Mouse (Mus musculus): ENCODE data around the gene Sepsecs.
"Not testable (repeated sequence)": the region's sequence is repeated elsewhere in the genome, so short reads cannot be mapped to it uniquely, and the experiment has no call there.

Gene Sepsecs

DNA sequence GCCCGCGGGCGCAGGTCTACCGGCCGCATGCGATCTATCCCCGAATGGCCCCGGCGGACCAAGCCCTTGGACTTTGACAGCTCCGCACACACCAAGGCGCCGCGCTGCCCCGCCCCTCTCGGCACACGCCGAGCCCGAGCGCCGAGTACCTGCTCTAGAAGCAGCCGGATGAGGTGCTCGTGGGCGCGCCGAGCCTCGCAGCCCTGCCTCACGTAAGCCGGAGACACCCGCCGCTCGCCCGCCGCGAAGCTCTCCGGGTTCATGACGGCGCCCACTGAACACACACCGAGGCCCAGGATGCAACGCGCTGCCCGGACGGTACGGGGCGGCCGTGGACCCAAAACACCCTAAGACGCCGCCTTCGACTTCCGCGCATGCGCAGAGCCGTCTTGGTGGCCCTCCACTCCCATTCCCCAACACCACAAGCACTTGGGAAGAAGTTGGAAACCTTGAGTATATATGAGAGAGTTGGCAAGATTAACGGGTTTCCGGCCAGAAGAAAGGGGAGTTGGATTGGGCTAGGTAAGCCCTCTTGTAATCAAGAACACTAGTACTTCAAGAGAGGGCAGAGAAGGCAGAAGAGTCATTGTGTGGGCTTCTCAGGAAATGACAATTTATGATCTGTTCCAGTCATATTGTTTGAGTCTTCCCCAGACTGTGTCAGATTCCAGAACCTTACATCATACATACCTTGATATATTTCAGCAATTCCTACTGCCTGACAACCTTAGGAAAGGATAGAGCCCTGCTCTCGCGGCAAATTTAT is at the start of gene Sepsecs:
Gene Sepsecs, minus strand, starts transcription at position 283 of the 766 bp plus-strand sequence.
- peak; percentile 93 to 96 for DNase-seq

DNA sequence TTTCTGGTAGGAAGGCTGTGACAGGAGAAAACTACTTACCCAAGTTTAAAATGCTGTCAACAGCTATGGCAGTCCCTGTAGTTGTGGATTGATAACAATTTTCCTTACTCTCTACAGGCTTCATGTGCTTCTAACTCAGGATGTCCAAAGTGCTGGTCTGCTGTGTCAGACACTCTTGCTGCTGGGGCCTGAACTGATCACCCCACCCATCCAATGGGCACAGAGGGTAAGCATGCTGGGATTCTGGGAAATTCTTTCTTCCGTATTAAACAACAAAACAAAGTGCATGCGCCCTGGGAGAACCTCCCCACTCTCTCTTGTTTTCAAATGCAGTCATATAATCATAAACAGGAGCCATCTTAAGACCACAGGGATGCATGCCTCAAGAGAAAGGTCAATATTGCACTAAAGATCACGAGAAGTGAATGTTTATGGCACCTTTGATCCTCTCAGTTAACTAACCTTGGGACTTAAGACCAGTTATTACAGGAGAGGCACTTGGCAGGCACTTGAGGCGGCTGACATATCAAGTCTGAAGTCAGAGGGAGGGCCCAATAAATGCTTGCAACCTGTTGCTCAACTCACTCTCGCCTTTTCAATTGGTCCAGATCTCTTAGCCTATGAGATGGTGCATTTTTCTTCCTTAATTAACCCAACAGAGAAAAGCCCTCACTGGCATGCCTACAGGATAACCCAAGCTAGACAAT is 47.4 kb upstream of the Sepsecs start:
- peak; percentile 5 to 7 for DNase-seq

DNA sequence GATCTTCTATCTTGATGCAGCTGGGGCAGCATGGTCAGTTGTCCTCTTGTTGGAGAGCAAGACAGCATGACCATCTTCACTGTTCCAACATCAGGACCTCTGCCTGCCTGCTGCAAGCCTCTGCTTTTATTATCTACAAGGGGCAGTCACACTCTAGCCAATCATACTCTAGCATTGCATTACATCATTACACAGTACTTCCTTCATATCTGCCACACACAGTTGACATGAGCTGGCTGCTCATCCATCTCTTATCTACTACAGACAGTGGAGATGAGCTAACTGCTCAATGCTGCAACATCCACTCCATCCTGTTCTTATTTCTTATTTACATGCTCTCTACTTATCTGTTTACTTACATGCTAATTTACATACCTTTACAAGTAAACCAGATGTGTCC is 43.2 kb upstream of the Sepsecs start:
- no peak for DNase-seq

DNA sequence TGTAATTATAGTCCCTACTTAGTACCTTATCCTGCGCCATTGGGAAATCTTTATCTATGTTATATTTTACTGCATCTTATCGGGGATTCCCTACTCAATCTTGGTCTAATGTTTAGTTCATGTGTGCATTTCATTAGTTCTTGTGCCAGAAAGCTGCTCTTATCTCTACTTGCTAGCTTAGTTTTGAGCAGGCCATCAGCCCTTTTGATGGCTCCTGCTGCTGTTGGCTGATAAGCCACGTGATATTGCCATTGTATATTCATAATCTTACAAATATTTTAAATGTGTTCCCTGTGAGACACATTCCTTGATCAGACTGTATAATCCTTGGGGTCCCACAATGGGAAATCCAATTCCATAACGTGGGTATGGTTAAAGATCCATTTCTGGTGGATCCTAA is 35.1 kb upstream of the Sepsecs start:
- DNase-seq, result no peak

DNA sequence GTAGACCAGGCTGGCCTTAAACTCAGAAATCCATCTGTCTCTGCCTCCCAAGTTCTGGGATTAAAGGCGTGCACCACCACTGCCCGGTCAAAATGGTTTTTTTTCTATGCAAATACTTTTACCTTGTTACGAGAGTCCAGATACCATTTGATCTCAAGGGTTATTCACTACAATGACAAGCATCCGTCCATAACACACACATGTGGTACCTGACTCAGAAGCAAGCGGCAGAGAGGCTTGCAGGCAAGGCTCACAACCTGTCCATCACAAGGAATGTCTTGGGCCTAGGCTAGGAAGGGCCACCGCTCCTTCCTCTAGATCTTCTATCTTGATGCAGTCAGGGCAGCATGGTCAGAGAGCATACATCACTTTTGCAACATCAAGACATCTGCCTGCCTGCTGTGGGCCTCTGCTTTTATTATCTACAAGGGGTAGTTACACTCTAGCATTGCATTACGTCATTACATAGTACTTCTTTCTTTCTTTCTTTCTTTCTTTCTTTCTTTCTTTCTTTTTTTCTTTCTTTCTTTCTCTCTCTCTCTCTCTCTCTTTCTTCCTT is 28.5 kb upstream of the Sepsecs start:
- DNase-seq, result not testable (repeated sequence)

DNA sequence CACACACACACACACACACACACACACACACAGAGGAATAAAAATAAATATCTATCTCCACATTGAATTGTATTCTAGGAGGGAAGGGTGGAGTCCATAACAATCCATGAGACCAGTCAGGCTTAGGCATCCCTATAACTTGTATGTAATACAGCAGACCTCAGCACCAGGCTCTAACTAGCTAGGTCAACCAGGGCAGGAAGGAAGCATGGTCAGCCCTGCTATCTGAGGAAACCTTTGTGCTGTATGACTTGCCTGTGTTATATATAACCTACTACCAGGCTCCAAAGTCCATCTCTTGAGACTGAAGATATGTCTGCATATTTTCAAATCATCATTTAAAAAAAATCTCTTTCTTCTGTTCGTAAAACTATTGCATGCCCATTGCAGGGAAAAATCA is 27.8 kb upstream of the Sepsecs start:
- no peak for DNase-seq

DNA sequence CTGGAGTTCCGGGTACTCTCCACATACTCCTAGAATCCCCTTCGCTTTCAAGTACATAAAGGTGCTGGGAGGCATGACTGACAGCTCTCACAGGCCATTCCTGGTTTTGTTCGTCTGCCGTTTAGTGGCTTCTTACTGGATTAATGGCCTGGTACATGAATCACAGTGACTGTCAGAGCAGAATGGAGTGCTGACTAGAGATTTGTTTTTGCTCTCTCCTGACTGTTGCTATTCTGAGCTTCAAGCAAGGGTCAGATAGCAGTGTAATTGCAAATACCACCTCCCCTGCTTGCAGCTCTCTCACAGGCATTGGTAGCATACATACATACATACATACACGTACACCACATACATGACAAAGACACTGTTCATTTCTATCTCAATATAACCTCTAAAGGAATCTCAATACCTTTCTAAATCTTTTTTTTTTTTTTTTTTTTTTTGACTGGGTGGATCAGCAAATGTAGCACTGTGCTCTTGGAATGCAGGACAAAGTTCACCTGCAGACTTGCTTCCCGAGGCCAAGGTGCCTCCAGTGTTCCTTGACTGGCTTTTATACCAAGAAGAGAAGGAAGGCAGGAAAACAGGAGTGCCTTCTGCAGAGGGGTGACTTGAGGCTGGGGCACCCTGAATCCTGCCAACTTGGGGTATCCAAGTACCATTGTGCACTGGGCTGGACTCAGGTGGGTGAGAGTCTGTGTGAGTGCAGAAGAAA is 18.4 kb upstream of the Sepsecs start:
- peak; percentile 46 to 53 for DNase-seq

DNA sequence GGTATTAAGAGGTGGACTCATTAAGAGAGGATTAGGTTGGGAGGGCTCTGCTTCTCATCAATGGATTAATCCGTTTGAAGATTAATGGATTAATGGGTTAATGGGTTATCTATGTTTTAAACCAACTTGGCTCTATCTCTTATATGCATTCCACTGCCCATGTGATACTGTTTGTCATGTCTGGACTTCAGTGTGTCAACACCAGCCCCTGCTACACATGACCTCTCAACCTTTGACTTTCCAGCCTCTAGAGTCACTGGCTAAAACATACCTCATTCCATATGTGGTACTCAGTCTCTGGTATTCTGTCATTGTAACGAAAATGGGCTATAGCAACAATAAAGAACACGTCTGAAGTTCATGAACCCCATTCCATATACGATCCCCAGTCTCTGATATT is 11.6 kb upstream of the Sepsecs start:
- no peak for DNase-seq

DNA sequence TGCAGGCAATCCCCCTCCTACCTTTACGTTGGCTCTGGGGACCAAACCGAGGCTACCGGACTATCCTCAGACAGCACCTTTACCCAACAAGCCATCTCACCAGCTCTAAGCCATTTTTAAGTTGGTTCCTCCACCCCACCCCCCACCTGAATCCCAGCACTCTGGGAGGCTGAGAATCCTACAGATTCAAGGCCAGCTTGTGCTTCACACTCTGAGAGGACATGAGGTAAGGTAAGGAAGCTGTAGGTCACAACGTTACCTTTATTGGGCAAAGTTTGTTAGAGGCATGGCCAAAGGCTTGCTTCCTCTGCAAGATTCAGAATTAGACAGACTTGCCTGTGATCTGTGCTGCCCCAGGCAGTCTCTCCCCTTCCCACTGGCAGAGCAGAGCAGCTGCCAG is 10.7 kb upstream of the Sepsecs start:
- DNase-seq, result no peak

DNA sequence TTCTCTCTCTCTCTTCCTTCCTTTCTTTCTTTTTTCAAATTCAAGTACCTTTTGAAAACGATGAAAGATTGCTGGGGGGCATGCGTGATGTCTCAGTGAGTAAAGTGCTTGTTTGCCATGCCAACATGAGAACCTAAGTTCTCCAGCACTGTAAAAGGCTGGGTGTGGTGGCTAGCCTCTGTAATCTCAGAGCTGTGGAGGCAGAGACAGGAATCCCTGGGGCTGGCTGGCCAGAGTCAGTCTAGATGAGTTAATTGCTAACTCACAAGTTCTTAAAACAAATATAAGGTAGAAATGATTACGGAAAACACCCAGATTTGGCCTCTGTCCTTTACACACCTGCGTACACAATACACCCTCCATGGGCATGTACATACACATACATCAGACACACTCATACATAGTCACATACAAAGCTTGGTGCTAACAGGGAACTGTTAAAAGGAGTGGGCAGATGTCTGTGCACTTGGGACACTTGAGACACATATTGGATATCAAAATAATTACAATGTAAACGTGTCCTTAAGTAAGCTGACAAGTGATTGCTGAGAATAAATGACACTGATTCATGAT is 9.1 kb upstream of the Sepsecs start:
- no peak for DNase-seq

DNA sequence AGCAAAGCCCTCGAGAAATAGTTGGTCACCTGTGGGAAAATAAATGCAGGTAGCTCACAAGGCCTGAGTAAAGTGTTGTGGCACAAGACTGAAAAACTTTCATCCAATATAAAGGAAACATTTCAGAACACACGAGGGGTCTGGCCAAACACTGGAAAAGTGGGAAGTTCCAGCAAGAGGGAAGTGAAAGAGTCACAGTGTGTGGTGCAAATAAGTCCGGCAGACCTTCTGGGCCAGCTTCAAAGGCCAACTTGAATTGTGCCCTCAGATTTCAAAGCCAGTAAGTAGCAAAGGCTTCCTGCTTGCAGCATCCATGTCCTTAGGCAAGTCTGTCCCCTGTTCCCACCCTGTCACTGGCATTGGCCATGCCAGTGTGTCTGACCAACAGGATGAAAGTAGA is 7.6 kb upstream of the Sepsecs start:
- DNase-seq, result no peak

DNA sequence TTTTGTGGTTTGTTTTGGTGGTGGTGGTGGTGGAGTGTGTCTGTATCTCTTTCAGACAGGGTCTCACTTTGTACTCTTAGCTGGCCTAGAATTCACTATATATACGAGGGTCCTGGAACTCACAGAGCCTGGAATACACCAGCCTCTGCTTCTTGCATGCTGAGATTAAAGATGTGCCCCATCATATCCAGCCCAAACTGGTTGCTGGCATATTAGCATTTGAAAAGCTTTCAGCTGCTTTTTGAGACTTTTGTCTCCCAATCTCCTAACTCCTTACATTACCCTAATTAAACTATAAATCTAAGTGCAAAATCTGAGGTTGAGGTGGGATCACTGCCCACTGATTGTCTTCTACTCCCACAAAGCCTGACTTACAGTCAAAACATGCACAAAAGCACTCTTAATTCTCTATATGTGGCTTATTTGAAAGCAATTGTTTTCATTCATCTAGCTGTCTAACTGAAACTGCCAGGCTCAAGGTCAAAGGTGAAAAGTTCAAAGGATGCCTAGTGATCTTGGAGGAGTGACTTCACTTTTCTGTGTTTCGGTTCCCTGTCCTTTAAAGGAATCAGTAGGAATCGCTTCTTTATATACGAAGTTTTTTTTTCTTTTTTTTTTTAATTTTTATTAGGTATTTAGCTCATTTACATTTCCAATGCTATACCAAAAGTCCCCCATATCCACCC is 5.0 kb upstream of the Sepsecs start:
- DNase-seq, result no peak

DNA sequence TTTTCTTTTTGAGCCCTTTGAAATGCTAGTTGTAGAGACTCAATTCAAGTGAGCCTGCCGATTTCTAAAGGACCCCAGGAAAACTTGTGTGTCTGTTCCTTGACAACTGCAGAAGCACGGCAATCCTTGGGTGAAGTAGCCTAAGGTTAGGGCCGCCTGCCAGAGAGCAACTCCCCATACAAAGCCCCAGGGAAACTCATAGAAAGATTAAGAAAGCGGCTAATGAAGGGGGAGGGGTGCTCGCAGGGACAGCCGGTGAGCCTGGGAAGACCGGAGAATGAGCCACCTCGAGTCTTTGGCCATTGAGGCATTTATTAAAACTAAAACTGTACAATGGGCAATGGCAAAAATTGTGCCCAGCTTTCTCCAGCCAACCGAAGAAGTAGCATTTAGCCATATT is 3.8 kb upstream of the Sepsecs start:
- no peak for DNase-seq

DNA sequence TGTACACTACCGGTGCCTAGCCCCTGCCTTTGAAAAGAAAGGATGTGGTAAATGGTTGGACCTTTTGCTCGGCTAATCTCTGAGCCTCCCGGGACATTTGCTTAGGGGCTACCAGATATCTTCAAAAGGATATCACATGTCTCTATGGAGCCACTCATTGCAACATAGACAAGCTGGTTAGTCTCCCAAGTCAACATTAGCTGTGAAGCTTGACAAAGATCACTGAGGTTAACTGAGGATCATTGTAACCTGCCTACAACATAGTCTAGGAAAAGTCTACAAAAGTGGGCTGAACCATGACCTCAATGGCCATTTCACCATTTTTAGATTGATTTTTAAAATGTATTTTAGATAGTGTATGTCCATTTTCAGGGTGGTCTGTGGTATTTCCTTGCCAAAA is 1.2 kb upstream of the Sepsecs start:
- no peak for DNase-seq

DNA sequence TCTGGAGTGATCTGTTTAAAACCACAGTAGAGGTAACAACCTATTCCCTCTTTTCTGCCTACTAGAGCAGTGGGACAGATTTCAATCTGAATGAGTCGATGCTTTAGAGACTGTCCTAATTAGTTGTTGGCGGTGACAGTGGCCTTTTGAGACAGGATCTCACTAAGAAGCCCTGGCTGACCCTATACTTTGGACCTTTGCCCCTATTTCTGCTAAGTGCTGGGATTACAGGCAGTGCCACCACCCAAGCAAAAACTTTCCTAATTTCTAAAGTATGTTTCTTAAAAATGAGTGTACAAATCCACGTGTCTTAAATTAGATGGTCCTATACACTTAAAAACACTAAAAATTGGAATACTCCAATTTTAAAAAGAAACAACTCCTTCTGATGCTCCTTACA is 2.7 kb downstream of the Sepsecs start:
- peak in 1 of 2 experiments; percentile 12 for DNase-seq

DNA sequence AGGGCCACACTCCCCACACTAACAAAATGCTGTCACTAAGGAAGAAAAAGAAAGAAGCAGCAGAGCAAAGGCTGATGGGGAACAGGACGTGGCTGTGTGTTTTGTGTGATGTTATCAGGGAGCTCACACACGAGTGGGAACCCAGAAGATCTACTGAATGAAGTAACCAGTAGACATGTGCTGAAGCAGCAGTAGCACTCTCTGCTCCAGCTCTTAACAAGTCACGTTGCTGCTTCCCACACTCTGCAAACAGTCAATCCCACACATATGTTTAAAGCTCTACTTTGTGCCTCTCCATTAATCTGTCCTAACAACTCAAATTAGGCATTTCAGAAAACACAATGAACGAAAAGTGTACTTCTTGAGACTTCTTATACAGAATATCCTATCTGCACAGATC is 11.6 kb downstream of the Sepsecs start:
- DNase-seq, result no peak

DNA sequence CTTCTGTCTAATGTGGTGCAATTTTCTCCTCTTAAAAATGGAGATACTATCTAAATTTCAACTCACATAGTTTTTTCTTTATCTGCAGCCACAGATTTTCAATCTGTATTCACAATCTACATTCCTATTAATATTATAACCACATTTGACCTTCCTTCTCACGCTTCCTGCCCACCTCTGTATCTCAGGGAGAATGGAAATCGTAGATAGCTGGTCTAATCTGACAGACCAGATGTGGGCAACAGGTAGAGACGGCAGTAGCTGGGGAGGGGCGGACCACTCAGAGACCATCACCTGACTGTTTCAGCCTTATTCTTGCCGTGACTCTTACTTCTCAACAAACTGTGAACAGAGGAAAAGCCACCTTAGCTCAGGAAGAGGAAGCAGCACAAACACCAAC is 12.2 kb downstream of the Sepsecs start:
- DNase-seq, result no peak

DNA sequence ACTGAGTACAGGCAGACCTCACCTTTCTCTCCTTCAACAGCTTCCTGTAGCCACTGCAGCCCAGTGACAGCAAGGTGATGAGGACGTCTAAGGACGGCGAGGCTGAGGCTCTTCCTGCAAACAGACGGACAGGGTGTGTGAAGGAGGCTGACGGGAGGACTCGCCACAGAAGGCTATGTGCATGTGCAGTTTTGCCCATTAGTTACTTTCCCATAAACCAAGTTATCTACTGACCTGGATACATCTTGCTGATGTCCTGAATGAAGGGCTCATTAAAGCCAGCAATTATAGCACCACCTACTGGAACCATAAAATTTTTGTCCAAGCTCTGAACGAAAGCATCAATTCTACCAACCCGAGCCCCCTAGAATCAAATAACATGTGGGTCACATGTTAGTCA is 13.5 kb downstream of the Sepsecs start:
- no peak for DNase-seq

DNA sequence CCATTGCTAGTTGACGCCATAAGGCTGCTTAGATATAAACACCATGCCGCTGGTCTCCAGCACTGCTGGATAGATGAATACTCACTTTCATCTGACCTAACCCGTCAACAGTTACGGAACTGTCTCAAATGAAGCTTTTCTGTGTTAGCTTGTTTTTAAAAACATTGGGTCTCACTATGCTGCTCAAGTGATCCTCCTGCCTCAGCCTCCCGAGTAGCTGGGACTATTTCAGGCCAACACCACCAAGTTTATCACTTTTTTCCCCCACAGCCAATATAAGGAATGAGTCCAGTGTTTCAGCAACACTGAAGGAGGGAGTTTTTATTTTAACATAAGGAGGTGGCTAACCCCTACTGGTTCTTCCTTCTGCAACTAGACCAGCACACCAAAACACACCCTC is 14.5 kb downstream of the Sepsecs start:
- no peak for DNase-seq

DNA sequence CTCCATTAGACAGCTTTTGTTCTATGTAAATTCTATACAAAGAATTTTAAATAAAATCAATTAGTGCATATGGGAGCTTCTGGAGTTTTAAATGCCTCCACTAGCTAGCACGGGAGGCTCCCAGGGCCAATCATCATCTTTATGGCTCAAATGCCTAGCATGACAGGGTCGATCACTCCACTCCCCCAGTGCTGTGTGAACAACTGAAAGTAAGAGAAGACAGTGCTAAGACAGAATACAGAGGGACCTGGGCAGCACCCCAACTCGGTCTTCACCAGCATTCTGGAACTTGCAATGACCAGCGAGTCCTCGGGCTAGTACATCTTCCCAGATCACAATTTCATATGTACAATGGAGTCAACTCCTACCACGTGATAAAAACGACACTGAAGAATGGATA is 16.9 kb downstream of the Sepsecs start:
- no peak for DNase-seq

DNA sequence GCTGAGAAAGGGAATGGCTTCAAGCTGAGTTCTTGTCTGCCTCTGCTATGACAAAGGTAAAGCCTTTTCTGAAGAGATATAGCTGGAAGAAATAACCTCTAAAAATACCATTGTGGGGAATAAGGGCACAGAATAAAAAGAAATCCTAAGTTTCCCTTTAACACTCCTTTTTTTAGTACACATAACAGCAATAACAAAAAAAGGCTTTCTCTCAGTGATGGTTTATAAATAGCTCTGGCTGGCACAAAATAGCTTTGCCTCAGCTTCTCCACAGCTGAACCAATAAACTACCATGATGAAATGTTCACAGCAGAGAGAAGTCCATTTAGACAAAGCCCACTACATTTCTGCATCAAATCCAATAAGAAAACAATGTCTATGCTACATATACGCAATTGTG is 17.4 kb downstream of the Sepsecs start:
- no peak for DNase-seq

All from kidney, postnatal 36 days (tissue).